Comparison of ENCODE assay signal across 19 mouse cellular contexts in genomic region chr5:20598196-20598595, GRCm38 (mm10).
"Had no signal": no experiment of that assay in that cellular context is flagged by ENCODE, and none has a peak within 500 bp of the region (broad histone marks: within the 10 kb centered on the region; RNA-seq: fewer than 3 reads in every experiment).

No protein-coding gene starts in this region.

- H3K4me2 ChIP-seq: lung, embryonic 15.5 days; midbrain, embryonic 12.5 days; neural tube, embryonic 12.5 days had no signal

- ATAC-seq: liver, postnatal 0 days; lung, postnatal 0 days had no signal

- DNase-seq: liver, postnatal 0 days; lung, adult 2 months; lung, postnatal 14 days; lung, postnatal 36 days; midbrain, embryonic 14.5 days; retina, postnatal 1 day; right cerebral cortex, adult 18-20 months; right cerebral cortex, postnatal 25 days; right cerebral cortex, postnatal 4 days; spleen, adult 18-20 months; thymus, adult 18-20 months; thymus, postnatal 14 days; thymus, postnatal 36 days had no signal

- H3K36me3 ChIP-seq: lung, embryonic 15.5 days; midbrain, embryonic 12.5 days; neural tube, embryonic 12.5 days had no signal

- H3K9ac ChIP-seq: liver, postnatal 0 days; lung, embryonic 15.5 days; midbrain, embryonic 12.5 days; neural tube, embryonic 12.5 days had no signal

- H3K27me3 ChIP-seq: lung, embryonic 15.5 days; megakaryocyte, embryonic 14.5 days; midbrain, embryonic 12.5 days; neural tube, embryonic 12.5 days had no signal

- H3K9me3 ChIP-seq: lung, embryonic 15.5 days; midbrain, embryonic 12.5 days; neural tube, embryonic 12.5 days had no signal

- H3K4me3 ChIP-seq: lung, embryonic 15.5 days; megakaryocyte, embryonic 14.5 days; midbrain, embryonic 12.5 days; neural tube, embryonic 12.5 days had no signal

- H3K27ac ChIP-seq: lung, embryonic 15.5 days; macrophage; midbrain, embryonic 12.5 days; neural tube, embryonic 12.5 days had no signal

- H3K4me1 ChIP-seq: lung, embryonic 15.5 days; megakaryocyte, embryonic 14.5 days; midbrain, embryonic 12.5 days; neural tube, embryonic 12.5 days had no signal
